Mouse (Mus musculus) G1E-ER4 (cell line): ENCODE results near the gene Axdnd1. TPM values are rescaled to one million over a fixed set of nuclear protein-coding genes. Genes with fewer than 3 reads are reported as not detected.

ENCODE experiments used
- GATA1 ChIP-seq: IDR thresholded peaks from one replicate; pipeline ENCODE4 v1.8.0; 2012; ENCODE audit warnings: low read length, inconsistent platforms
- polyA plus RNA-seq: library from polyadenylated mRNA; stranded (reverse); fragments of >175 nt; gene quantifications from 2 replicates; pipeline ENCODE4 v1.2.3, GENCODE M21; 2012

Gene Axdnd1
- polyA plus RNA-seq, 1 experiment: not detected

GRCm38 (mm10) chr1:156449691-156450090 lies 28.7 kb upstream of the Axdnd1 start:
- TF ChIP-seq GATA1: no peak

- TF ChIP-seq GATA1: no peak
Observed at GRCm38 (mm10) chr1:156449089-156449488, 28.1 kb upstream of the Axdnd1 start.

- TF ChIP-seq GATA1: no peak
Observed at GRCm38 (mm10) chr1:156445049-156445448, 24.1 kb upstream of the Axdnd1 start.

- TF ChIP-seq GATA1: no peak
Observed at GRCm38 (mm10) chr1:156442776-156443175, 21.8 kb upstream of the Axdnd1 start.

- no peak for TF ChIP-seq GATA1
Observed at GRCm38 (mm10) chr1:156442266-156442665, 21.3 kb upstream of the Axdnd1 start.

- no peak for TF ChIP-seq GATA1
Observed at GRCm38 (mm10) chr1:156437726-156438125, 16.8 kb upstream of the Axdnd1 start.

- TF ChIP-seq GATA1: no peak
Observed at GRCm38 (mm10) chr1:156437016-156437708, 16.2 kb upstream of the Axdnd1 start.

GRCm38 (mm10) chr1:156433497-156433896 lies 12.5 kb upstream of the Axdnd1 start:
- no peak for TF ChIP-seq GATA1

- no peak for TF ChIP-seq GATA1
Observed at GRCm38 (mm10) chr1:156432498-156432897, 11.5 kb upstream of the Axdnd1 start.

- TF ChIP-seq GATA1: no peak
Observed at GRCm38 (mm10) chr1:156428434-156428833, 7.5 kb upstream of the Axdnd1 start.

GRCm38 (mm10) chr1:156425746-156426145 lies 4.8 kb upstream of the Axdnd1 start:
- no peak for TF ChIP-seq GATA1

GRCm38 (mm10) chr1:156424054-156424453 lies 3.1 kb upstream of the Axdnd1 start:
- TF ChIP-seq GATA1: no peak

- TF ChIP-seq GATA1: no peak
Observed at GRCm38 (mm10) chr1:156423493-156423892, 2.5 kb upstream of the Axdnd1 start.

- no peak for TF ChIP-seq GATA1
Observed at GRCm38 (mm10) chr1:156422856-156423255, 1.9 kb upstream of the Axdnd1 start.

- TF ChIP-seq GATA1: no peak
Observed at GRCm38 (mm10) chr1:156418170-156418569, 2.8 kb downstream of the Axdnd1 start.

GRCm38 (mm10) chr1:156408521-156408920 lies 12.4 kb downstream of the Axdnd1 start:
- no peak for TF ChIP-seq GATA1

GRCm38 (mm10) chr1:156408004-156408403 lies 13.0 kb downstream of the Axdnd1 start:
- no peak for TF ChIP-seq GATA1

GRCm38 (mm10) chr1:156403251-156403650 lies 17.7 kb downstream of the Axdnd1 start:
- TF ChIP-seq GATA1: no peak
